Mouse (Mus musculus): ENCODE results near the gene Fat1. TPM values are rescaled to one million over a fixed set of nuclear protein-coding genes. Genes with fewer than 3 reads are reported as not detected.

Gene Fat1
- polyA plus RNA-seq, 1 experiment: 1.4 TPM

- Histone ChIP-seq H3K27ac (ENCODE audit: insufficient read depth, low read depth, low read length) (no peak overlapping the region), H3K4me3 (ENCODE audit: insufficient read depth, low read length) (no peak overlapping the region), H3K4me1 (ENCODE audit: control insufficient read depth, insufficient read depth, low read length) (no peaks in the 10 kb centered on the region)
- no peak for TF ChIP-seq CTCF (IDR thresholded peaks at IDR 0.05; ENCODE audit: low read depth, low read length)
- TF ChIP-seq POLR2A (IDR thresholded peaks at IDR 0.05; ENCODE audit: borderline replicate concordance, low read depth, low read length): no peak
Observed at GRCm38 (mm10) chr8:45019241-45019640, 84.0 kb downstream of the Fat1 start.

- H3K4me3 ChIP-seq (ENCODE audit: insufficient read depth, low read length): no peak overlapping the region
- H3K4me1 ChIP-seq (ENCODE audit: control insufficient read depth, insufficient read depth, low read length): no peaks in the 10 kb centered on the region
- no peak overlapping the region for H3K27ac ChIP-seq (ENCODE audit: insufficient read depth, low read depth, low read length)
- TF ChIP-seq CTCF (IDR thresholded peaks at IDR 0.05; ENCODE audit: low read depth, low read length) (no peak), POLR2A (IDR thresholded peaks at IDR 0.05; ENCODE audit: borderline replicate concordance, low read depth, low read length) (no peak)
Observed at GRCm38 (mm10) chr8:45021171-45021570, 85.9 kb downstream of the Fat1 start.

GRCm38 (mm10) chr8:45021911-45022665 is 86.8 kb downstream of the Fat1 start:
- Histone ChIP-seq H3K4me1 (ENCODE audit: control insufficient read depth, insufficient read depth, low read length) (no peaks in the 10 kb centered on the region), H3K4me3 (ENCODE audit: insufficient read depth, low read length) (no peak overlapping the region), H3K27ac (ENCODE audit: insufficient read depth, low read depth, low read length) (no peak overlapping the region)
- TF ChIP-seq POLR2A (IDR thresholded peaks at IDR 0.05; ENCODE audit: borderline replicate concordance, low read depth, low read length): no peak
- no peak for TF ChIP-seq CTCF (IDR thresholded peaks at IDR 0.05; ENCODE audit: low read depth, low read length)

- Histone ChIP-seq H3K27ac (ENCODE audit: insufficient read depth, low read depth, low read length) (no peak overlapping the region), H3K4me1 (ENCODE audit: control insufficient read depth, insufficient read depth, low read length) (no peaks in the 10 kb centered on the region), H3K4me3 (ENCODE audit: insufficient read depth, low read length) (no peak overlapping the region)
- TF ChIP-seq POLR2A (IDR thresholded peaks at IDR 0.05; ENCODE audit: borderline replicate concordance, low read depth, low read length): no peak
- no peak for TF ChIP-seq CTCF (IDR thresholded peaks at IDR 0.05; ENCODE audit: low read depth, low read length)
Observed at GRCm38 (mm10) chr8:45028081-45028497, 92.8 kb downstream of the Fat1 start.

GRCm38 (mm10) chr8:45038350-45038749 is 103.1 kb downstream of the Fat1 start:
- H3K27ac ChIP-seq (ENCODE audit: insufficient read depth, low read depth, low read length): no peak overlapping the region
- TF ChIP-seq CTCF (IDR thresholded peaks at IDR 0.05; ENCODE audit: low read depth, low read length) (no peak), POLR2A (IDR thresholded peaks at IDR 0.05; ENCODE audit: borderline replicate concordance, low read depth, low read length) (no peak)
- H3K4me1 ChIP-seq (ENCODE audit: control insufficient read depth, insufficient read depth, low read length): no peaks in the 10 kb centered on the region
- H3K4me3 ChIP-seq (ENCODE audit: insufficient read depth, low read length): no peak overlapping the region

GRCm38 (mm10) chr8:45044160-45044559 is 108.9 kb downstream of the Fat1 start:
- TF ChIP-seq CTCF (IDR thresholded peaks at IDR 0.05; ENCODE audit: low read depth, low read length) (no peak), POLR2A (IDR thresholded peaks at IDR 0.05; ENCODE audit: borderline replicate concordance, low read depth, low read length) (no peak)
- no peak overlapping the region for H3K4me3 ChIP-seq (ENCODE audit: insufficient read depth, low read length)
- no peak overlapping the region for H3K27ac ChIP-seq (ENCODE audit: insufficient read depth, low read depth, low read length)
- no peaks in the 10 kb centered on the region for H3K4me1 ChIP-seq (ENCODE audit: control insufficient read depth, insufficient read depth, low read length)

- TF ChIP-seq POLR2A (IDR thresholded peaks at IDR 0.05; ENCODE audit: borderline replicate concordance, low read depth, low read length): no peak
- TF ChIP-seq CTCF (IDR thresholded peaks at IDR 0.05; ENCODE audit: low read depth, low read length): no peak
- Histone ChIP-seq H3K4me3 (ENCODE audit: insufficient read depth, low read length) (no peak overlapping the region), H3K4me1 (ENCODE audit: control insufficient read depth, insufficient read depth, low read length) (no peaks in the 10 kb centered on the region), H3K27ac (ENCODE audit: insufficient read depth, low read depth, low read length) (no peak overlapping the region)
Observed at GRCm38 (mm10) chr8:45050451-45050850, 115.2 kb downstream of the Fat1 start.

GRCm38 (mm10) chr8:45051236-45051635 is 116.0 kb downstream of the Fat1 start:
- H3K4me1 ChIP-seq (ENCODE audit: control insufficient read depth, insufficient read depth, low read length): no peaks in the 10 kb centered on the region
- TF ChIP-seq CTCF (IDR thresholded peaks at IDR 0.05; ENCODE audit: low read depth, low read length) (no peak), POLR2A (IDR thresholded peaks at IDR 0.05; ENCODE audit: borderline replicate concordance, low read depth, low read length) (no peak)
- no peak overlapping the region for H3K27ac ChIP-seq (ENCODE audit: insufficient read depth, low read depth, low read length)
- no peak overlapping the region for H3K4me3 ChIP-seq (ENCODE audit: insufficient read depth, low read length)

GRCm38 (mm10) chr8:45052205-45052604 is 117.0 kb downstream of the Fat1 start:
- Histone ChIP-seq H3K4me1 (ENCODE audit: control insufficient read depth, insufficient read depth, low read length) (no peaks in the 10 kb centered on the region), H3K4me3 (ENCODE audit: insufficient read depth, low read length) (no peak overlapping the region), H3K27ac (ENCODE audit: insufficient read depth, low read depth, low read length) (no peak overlapping the region)
- no peak for TF ChIP-seq POLR2A (IDR thresholded peaks at IDR 0.05; ENCODE audit: borderline replicate concordance, low read depth, low read length)
- TF ChIP-seq CTCF (IDR thresholded peaks at IDR 0.05; ENCODE audit: low read depth, low read length): no peak

- no peaks in the 10 kb centered on the region for H3K4me1 ChIP-seq (ENCODE audit: control insufficient read depth, insufficient read depth, low read length)
- no peak overlapping the region for H3K27ac ChIP-seq (ENCODE audit: insufficient read depth, low read depth, low read length)
- H3K4me3 ChIP-seq (ENCODE audit: insufficient read depth, low read length): no peak overlapping the region
- TF ChIP-seq CTCF (IDR thresholded peaks at IDR 0.05; ENCODE audit: low read depth, low read length) (no peak), POLR2A (IDR thresholded peaks at IDR 0.05; ENCODE audit: borderline replicate concordance, low read depth, low read length) (no peak)
Observed at GRCm38 (mm10) chr8:45052618-45053017, 117.4 kb downstream of the Fat1 start.
